Mouse (Mus musculus): ENCODE results near the gene Gm20458.

Gene Gm20458

GRCm38 (mm10) chr2:164496847-164497690 lies 36.3 kb downstream of the Gm20458 start, which contains the start of gene Pigt:
Gene Pigt (plus strand): TSS chr2:164497520.
- DNase-seq (ENCODE audit: extremely low read depth, insufficient read length, low spot score), result peak; percentile 83

- DNase-seq (ENCODE audit: extremely low read depth, insufficient read length, low spot score), result no peak
Observed at GRCm38 (mm10) chr2:164497691-164498268, 37.0 kb downstream of the Gm20458 start.

GRCm38 (mm10) chr2:164499317-164499716 lies 38.5 kb downstream of the Gm20458 start:
- DNase-seq (ENCODE audit: extremely low read depth, insufficient read length, low spot score), result no peak

- no peak for DNase-seq (ENCODE audit: extremely low read depth, insufficient read length, low spot score)
Observed at GRCm38 (mm10) chr2:164500511-164500910, 39.7 kb downstream of the Gm20458 start.

- no peak for DNase-seq (ENCODE audit: extremely low read depth, insufficient read length, low spot score)
Observed at GRCm38 (mm10) chr2:164504919-164505318, 44.2 kb downstream of the Gm20458 start.

GRCm38 (mm10) chr2:164505619-164506347 lies 45.0 kb downstream of the Gm20458 start:
- DNase-seq (ENCODE audit: extremely low read depth, insufficient read length, low spot score), result no peak

- DNase-seq (ENCODE audit: extremely low read depth, insufficient read length, low spot score), result no peak
Observed at GRCm38 (mm10) chr2:164507811-164508210, 47.0 kb downstream of the Gm20458 start.

- DNase-seq (ENCODE audit: extremely low read depth, insufficient read length, low spot score), result no peak
Observed at GRCm38 (mm10) chr2:164510621-164511190, 49.9 kb downstream of the Gm20458 start.

GRCm38 (mm10) chr2:164512121-164512909 lies 51.5 kb downstream of the Gm20458 start:
- no peak for DNase-seq (ENCODE audit: extremely low read depth, insufficient read length, low spot score)

GRCm38 (mm10) chr2:164513389-164513788 lies 52.6 kb downstream of the Gm20458 start:
- peak; percentile 76 for DNase-seq (ENCODE audit: extremely low read depth, insufficient read length, low spot score)

- no peak for DNase-seq (ENCODE audit: extremely low read depth, insufficient read length, low spot score)
Observed at GRCm38 (mm10) chr2:164514916-164515315, 54.1 kb downstream of the Gm20458 start.

GRCm38 (mm10) chr2:164515897-164516296 lies 55.1 kb downstream of the Gm20458 start:
- no peak for DNase-seq (ENCODE audit: extremely low read depth, insufficient read length, low spot score)

- DNase-seq (ENCODE audit: extremely low read depth, insufficient read length, low spot score), result no peak
Observed at GRCm38 (mm10) chr2:164516592-164516991, 55.8 kb downstream of the Gm20458 start.

GRCm38 (mm10) chr2:164517485-164518221 lies 56.9 kb downstream of the Gm20458 start:
- DNase-seq (ENCODE audit: extremely low read depth, insufficient read length, low spot score), result peak; percentile 61

- no peak for DNase-seq (ENCODE audit: extremely low read depth, insufficient read length, low spot score)
Observed at GRCm38 (mm10) chr2:164518266-164519170, 57.8 kb downstream of the Gm20458 start.

GRCm38 (mm10) chr2:164519171-164519526 lies 58.4 kb downstream of the Gm20458 start:
- DNase-seq (ENCODE audit: extremely low read depth, insufficient read length, low spot score), result no peak

- DNase-seq (ENCODE audit: extremely low read depth, insufficient read length, low spot score), result peak; percentile 67
Observed at GRCm38 (mm10) chr2:164520782-164521181, 60.0 kb downstream of the Gm20458 start.

GRCm38 (mm10) chr2:164521841-164522240 lies 61.1 kb downstream of the Gm20458 start:
- DNase-seq (ENCODE audit: extremely low read depth, insufficient read length, low spot score), result peak; percentile 87

GRCm38 (mm10) chr2:164522280-164522679 lies 61.5 kb downstream of the Gm20458 start:
- peak; percentile 63 for DNase-seq (ENCODE audit: extremely low read depth, insufficient read length, low spot score)
